Mouse (Mus musculus) liver, adult (tissue): ENCODE results near the gene Snx32.

ENCODE experiments used
- GATA4 ChIP-seq: IDR thresholded peaks from 2 replicates; pipeline ENCODE4 v1.6.1; 2014; ENCODE audit warnings: mild to moderate bottlenecking, low read length; ENCODE audit not compliant: insufficient replicate concordance

Snx32 gene

DNA sequence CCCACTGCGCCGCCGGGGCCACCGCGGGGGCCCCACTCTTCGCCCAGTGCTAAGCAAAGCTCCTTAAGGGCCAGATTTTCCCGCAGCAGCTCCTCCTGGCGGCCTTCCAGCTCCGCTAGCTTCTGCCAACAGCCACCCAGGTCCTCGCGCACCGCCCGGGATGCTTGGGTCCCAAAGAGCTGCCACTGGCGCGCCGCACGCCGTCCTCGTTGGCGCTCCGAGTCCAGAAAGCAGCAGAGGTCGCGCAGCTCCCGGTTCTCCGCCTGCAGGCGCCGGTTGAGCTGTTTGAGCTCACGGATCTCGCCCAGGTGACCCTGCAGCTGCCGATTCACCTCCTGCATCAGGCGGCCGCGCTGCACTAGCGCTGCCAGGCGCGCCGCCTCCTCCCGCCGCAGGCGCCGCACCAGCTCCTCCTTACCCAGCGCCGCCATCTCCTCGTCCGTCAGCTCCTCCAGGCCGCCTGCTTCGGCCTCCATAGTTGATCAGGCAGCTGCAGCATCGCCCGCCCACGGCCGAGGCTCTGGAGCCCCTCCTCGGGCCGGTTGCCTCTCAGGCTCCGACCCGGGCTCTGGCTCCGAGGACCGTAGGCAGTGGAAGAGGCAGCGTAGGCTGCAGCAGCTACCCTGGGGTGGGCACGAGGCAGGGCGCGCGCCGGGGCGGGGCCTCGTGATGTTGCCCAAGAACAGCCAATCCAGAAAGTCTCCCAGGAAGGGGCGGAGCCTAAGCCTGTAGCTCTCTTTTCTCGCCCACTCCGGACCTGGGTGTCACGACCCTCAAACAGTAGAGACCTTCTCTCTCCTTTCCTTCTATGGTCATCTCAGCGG is 53.2 kb downstream of the Snx32 start:
- TF ChIP-seq GATA4: no peak

DNA sequence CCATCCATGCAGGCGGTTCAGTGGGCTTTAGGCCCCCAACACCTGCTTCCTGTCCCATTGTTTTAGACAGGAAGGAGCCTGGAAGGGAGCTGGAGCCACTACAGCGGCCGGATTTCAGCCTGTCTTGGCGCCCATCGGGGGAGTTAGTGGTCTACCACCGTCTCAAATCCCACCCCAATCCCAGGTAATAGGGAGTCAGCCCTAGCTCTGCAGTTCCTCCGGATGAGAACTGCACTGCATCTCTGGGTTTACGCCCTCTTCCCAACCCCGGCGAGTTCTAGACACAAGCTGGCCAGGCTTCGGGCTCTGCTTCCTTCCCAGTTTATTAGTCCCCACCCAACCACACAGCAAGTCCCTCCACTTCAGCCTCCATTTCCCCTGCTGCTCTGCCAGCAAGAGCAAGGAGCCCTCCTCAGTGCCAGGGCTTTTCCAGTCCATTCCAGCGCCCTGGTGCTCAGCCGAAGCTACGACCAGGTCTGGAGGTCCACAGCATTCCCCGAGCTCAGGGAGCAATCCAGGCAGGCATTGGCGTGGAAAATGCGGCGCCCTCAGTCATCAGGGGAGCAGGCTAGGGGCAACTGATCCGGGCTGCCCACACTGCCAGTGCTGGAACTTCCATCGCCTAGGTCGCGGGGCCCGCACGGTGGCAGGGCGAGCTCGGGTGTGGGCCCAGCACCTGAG is 54.0 kb downstream of the Snx32 start:
- TF ChIP-seq GATA4: no peak

- no peak for TF ChIP-seq GATA4
Observed at GRCm38 (mm10) chr19:5455568-5455967, 54.8 kb downstream of the Snx32 start.

GRCm38 (mm10) chr19:5455037-5455436 is 55.3 kb downstream of the Snx32 start:
- TF ChIP-seq GATA4: no peak

- no peak for TF ChIP-seq GATA4
Observed at GRCm38 (mm10) chr19:5451766-5452165, 58.6 kb downstream of the Snx32 start.

DNA sequence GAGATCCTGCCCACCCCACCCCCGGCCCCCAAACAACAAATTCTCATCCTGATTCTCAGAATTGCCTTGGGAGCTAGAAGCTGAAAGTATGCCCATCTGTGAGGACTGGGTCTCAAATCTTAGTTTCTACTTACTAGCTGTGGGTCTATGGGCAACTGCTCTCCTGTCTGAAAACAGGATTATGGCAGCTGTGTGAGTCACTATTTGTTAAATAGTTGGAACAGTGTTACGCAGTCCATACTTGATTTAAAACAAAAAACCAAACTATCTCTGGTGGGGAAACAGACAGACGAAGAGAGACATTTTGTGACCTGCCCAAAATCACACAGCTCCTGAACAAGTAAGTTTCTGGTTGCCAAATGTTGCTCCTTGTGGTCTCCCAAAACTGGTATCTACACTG is 60.7 kb downstream of the Snx32 start:
- no peak for TF ChIP-seq GATA4

GRCm38 (mm10) chr19:5448354-5449150 is 61.8 kb downstream of the Snx32 start:
- TF ChIP-seq GATA4: no peak

GRCm38 (mm10) chr19:5447515-5448353 is 62.6 kb downstream of the Snx32 start, which contains the start of gene Fosl1:
Gene Fosl1, plus strand, starts transcription at chr19:5447547.
- TF ChIP-seq GATA4: no peak

GRCm38 (mm10) chr19:5445747-5446146 is 64.6 kb downstream of the Snx32 start:
- TF ChIP-seq GATA4: no peak

GRCm38 (mm10) chr19:5444954-5445353 is 65.4 kb downstream of the Snx32 start:
- no peak for TF ChIP-seq GATA4

DNA sequence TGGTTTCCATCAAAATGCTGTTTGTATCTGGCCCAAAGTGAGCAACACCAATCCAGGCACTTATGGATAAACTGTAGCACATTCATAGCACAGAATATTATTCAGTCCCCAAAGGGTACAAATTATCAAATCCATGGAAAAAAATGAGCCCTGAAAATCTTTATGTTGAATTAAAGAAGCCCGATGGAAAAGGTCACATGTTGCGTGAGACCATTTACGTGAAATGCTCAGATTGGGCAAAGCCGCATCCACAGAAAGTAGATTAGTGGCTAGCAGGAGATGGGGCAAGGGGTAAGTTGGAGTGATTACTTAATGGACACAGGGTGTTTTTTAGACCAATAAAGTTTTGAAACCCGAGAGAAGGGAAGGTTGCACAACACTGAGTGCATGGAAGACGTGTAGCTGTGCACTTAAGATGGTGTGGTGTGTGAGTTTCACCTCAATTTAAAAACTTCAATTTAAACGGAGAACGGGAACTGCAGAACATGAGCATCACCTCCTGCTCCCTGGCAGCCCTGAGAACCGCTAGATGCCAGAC is 65.9 kb downstream of the Snx32 start:
- no peak for TF ChIP-seq GATA4
